Mouse (Mus musculus): ENCODE data around the gene Kxd1. TPM values are rescaled to one million over a fixed set of nuclear protein-coding genes. Genes with fewer than 3 reads are reported as not detected.
A peak's percentile ranks its signal among the peaks of the same experiment; 100 is the strongest.

The Kxd1 gene
- total and polyA plus RNA-seq, 2 experiments, result 36.7 to 72.3 TPM

DNA sequence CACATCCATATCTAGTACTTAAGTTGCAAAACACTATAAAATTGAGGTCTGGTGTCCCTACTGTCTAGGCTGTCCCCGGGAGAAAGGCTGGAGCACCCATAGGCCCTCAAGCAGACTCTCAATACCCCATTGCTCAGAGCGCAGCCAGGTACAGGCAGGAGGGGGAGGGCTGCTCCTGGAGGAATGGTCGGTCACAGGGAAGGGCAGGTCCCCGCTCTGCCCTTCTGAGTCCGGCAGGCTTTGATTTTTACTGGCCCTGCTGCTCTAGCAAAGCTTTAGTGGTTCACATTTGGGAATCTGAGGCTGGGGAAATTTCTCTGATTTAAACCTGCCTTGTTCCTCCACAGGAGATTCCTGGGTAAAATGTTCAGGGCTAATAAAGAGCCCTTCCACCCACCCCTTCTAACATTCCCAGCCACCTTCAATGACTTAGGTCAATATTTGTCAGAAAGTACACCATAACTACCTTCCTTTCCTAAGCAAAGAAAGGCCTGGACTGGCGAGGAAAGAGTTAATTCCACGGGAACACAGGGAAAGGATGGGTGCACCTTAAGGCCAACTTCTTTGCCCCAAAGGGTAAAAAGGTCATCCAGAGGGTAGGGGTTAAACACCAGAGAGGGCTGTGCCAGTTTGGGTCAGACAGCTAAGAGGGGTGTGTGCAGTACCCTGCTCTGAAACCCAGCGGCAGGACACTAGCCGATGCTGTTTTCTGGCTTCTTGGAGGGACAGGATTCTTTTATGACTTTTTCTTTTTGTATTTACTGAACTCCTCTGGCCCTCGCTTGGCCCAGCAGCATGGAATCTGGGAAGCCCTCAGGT is 37.5 kb downstream of the Kxd1 start:
- Histone ChIP-seq H3K4me1 (ENCODE audit: control insufficient read depth, insufficient read depth, low read length) (peaks cover 3% of the 10 kb centered on the region), H3K9ac (ENCODE audit: low read depth, low read length) (no peak overlapping the region), H3K4me3 (ENCODE audit: insufficient read depth, low read depth, low read length) (no peak overlapping the region), H3K36me3 (ENCODE audit: control insufficient read depth, insufficient read depth, low read length) (no peaks in the 10 kb centered on the region), H3K27ac (replicated peaks; ENCODE audit: insufficient read depth, low read depth, low read length) (no peak overlapping the region), H3K79me2 (ENCODE audit: control insufficient read depth, insufficient read depth, low read length) (no peaks in the 10 kb centered on the region), H3K27me3 (ENCODE audit: control insufficient read depth, insufficient read depth, low read length) (peaks cover 42% of the 10 kb centered on the region)
- DNase-seq (ENCODE audit: extremely low read depth, low read depth, low spot score), result no peak
- 28% methylated on average over 10 of the region's 10 CpGs for WGBS
- TF ChIP-seq CTCF (IDR thresholded peaks at IDR 0.05; ENCODE audit: low read depth, low read length) (no peak), POLR2A (IDR thresholded peaks at IDR 0.05; ENCODE audit: extremely low read depth, insufficient read depth, low read length) (no peak)

DNA sequence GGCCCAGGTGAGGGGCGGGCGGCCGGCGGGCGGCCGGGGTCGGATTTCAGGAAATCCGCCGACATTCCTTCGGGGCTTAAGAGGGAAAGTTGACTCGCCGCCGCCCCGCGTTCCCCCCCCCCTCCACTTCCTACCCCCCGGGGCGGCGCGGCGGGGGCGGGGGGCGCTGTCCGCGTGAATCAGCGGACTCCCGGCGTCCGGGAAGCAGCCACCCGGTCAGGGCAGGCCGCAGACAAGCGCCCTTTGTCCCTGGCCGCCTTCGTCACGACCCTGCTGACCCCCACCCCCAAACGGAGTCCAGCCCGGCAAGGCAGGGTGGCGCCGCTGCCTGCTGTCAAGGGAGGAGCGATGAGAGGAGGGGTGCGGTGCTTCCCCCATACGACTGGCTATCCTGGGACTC is 38.2 kb downstream of the Kxd1 start:
- Histone ChIP-seq H3K4me3 (ENCODE audit: insufficient read depth, low read depth, low read length) (no peak overlapping the region; the same call in 1 of the 2 replicates), H3K27me3 (ENCODE audit: control insufficient read depth, insufficient read depth, low read length) (peaks cover 41% of the 10 kb centered on the region), H3K79me2 (ENCODE audit: control insufficient read depth, insufficient read depth, low read length) (no peaks in the 10 kb centered on the region), H3K4me1 (ENCODE audit: control insufficient read depth, insufficient read depth, low read length) (peaks cover 3% of the 10 kb centered on the region), H3K27ac (replicated peaks; ENCODE audit: insufficient read depth, low read depth, low read length) (no peak overlapping the region), H3K36me3 (ENCODE audit: control insufficient read depth, insufficient read depth, low read length) (no peaks in the 10 kb centered on the region), H3K9ac (ENCODE audit: low read depth, low read length) (no peak overlapping the region)
- no peak for DNase-seq (ENCODE audit: extremely low read depth, low read depth, low spot score)
- WGBS, result 5% methylated on average over 36 of the region's 41 CpGs
- TF ChIP-seq CTCF (IDR thresholded peaks at IDR 0.05; ENCODE audit: low read depth, low read length) (no peak), POLR2A (IDR thresholded peaks at IDR 0.05; ENCODE audit: extremely low read depth, insufficient read depth, low read length) (no peak)

DNA sequence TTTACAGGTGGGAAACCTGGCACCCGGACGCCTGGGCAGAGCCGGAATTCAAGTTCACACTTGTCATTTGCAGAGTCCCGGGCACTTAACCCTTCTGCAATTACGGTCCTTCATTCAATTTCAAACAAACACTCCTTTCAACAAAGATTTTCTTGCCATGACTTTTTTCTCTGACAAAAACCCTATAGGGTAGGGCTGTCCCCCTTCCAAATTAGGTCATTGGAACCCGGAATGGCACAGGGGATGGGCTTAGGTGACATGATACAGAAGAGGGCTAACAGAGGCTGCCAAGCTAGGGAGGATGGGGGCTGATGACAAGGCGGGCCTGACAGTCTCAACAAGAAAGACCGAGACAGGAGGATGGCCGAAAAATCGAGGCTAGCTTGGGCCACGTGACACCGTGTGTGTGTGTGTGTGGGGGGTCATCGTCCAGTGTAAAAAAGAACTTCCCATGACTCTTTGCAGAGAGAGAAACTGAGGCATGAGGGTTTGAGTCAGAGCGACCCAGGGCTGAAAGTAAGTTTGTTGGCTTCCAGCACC is 38.8 kb downstream of the Kxd1 start:
- WGBS, result 10% methylated on average over 14 of the region's 14 CpGs
- TF ChIP-seq POLR2A (IDR thresholded peaks at IDR 0.05; ENCODE audit: extremely low read depth, insufficient read depth, low read length), result no peak
- Histone ChIP-seq H3K27ac (replicated peaks; ENCODE audit: insufficient read depth, low read depth, low read length) (no peak overlapping the region), H3K27me3 (ENCODE audit: control insufficient read depth, insufficient read depth, low read length) (peaks cover 35% of the 10 kb centered on the region), H3K79me2 (ENCODE audit: control insufficient read depth, insufficient read depth, low read length) (no peaks in the 10 kb centered on the region), H3K4me3 (ENCODE audit: insufficient read depth, low read depth, low read length) (no peak overlapping the region), H3K36me3 (ENCODE audit: control insufficient read depth, insufficient read depth, low read length) (no peaks in the 10 kb centered on the region), H3K4me1 (ENCODE audit: control insufficient read depth, insufficient read depth, low read length) (peaks cover 3% of the 10 kb centered on the region), H3K9ac (ENCODE audit: low read depth, low read length) (no peak overlapping the region)
- DNase-seq (ENCODE audit: extremely low read depth, low read depth, low spot score), result no peak

DNA sequence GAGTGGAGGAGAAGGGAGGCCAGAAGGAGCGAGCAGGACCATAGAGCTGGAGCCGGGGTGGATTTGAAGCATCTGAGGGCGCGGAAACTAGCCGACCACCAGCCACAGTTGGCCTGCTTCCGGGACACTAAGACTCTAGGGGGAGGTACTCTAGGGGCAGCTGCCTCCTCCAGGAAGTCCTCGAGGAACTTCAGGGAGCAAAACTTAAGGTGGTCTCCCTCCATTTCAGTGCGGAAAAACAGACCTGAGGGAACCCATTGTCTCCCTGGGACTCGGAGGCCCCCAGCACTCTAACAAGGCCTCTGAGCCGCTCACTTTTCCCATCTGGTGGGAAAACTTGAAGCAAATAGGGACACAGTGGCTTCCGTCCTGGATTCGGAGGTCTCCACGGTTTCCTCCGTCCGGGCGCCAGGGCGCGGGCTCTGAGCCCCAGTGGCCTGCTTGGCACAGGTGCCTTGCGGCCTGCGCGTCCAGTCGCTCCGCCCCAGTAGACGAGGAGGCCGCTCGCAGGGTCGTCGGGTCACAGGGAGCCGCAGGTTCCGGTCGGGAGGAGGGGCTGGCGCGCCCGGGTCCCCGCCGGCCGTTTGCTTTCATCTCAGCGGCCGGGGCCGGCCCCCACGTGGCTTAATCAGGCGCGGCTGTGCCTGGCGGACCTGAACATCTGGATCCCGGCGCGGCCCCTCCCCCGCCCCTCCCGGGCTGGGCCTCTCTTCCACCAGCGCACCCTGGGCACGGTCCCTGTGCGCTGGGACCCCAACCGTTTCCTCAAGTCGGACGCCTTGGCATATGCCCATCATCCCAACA is 39.6 kb downstream of the Kxd1 start:
- H3K36me3 ChIP-seq (ENCODE audit: control insufficient read depth, insufficient read depth, low read length), result no peaks in the 10 kb centered on the region
- H3K4me3 ChIP-seq (ENCODE audit: insufficient read depth, low read depth, low read length), result peak overlapping the region; percentile 8; the same call in 1 of the 2 replicates
- 7% methylated on average over 55 of the region's 55 CpGs for WGBS
- H3K9ac ChIP-seq (ENCODE audit: low read depth, low read length), result peak overlapping the region; percentile 21; the same call in 1 of the 2 replicates
- peak; percentile 39 for DNase-seq (ENCODE audit: extremely low read depth, low read depth, low spot score)
- peaks cover 29% of the 10 kb centered on the region for H3K27me3 ChIP-seq (ENCODE audit: control insufficient read depth, insufficient read depth, low read length)
- no peak overlapping the region for H3K27ac ChIP-seq (replicated peaks; ENCODE audit: insufficient read depth, low read depth, low read length)
- H3K79me2 ChIP-seq (ENCODE audit: control insufficient read depth, insufficient read depth, low read length), result no peaks in the 10 kb centered on the region
- peaks cover 3% of the 10 kb centered on the region for H3K4me1 ChIP-seq (ENCODE audit: control insufficient read depth, insufficient read depth, low read length)
- TF ChIP-seq CTCF (IDR thresholded peaks at IDR 0.05; ENCODE audit: low read depth, low read length) (no peak), POLR2A (IDR thresholded peaks at IDR 0.05; ENCODE audit: extremely low read depth, insufficient read depth, low read length) (no peak)

DNA sequence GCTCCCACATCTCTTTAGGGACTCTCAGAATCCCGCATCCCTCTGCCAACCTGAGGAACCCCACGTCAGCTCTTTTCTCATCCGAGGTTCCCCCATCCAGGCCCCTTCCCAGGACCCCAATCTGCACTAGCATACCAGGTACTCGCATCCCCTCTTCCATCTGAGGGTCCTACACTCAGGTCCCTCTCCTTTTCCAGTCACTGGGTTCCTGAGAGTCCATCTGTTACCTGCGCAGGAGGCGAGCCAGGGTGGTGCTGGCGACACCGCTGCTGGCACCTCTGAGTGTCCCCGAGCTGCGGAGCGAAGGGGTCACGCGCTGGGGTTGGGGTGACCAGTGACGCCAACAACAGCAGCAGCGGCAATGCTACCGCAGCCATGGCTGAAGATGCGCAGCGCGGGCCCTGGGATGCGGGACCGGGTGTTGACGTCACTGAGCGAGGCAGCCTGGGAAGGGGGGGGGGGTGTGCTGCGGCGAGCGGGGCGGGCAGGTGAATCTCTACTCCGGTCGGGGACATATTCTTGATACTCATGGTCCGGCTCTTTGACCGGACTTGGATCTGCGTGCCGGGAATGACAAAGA is 40.7 kb downstream of the Kxd1 start, which contains the start of gene Tmem59l:
TSS of gene Tmem59l (minus strand) at position 418 of the 580 bp plus-strand sequence.
- Histone ChIP-seq H3K4me3 (ENCODE audit: insufficient read depth, low read depth, low read length) (peak within 1 kb of the TSS; percentile 8; the same call in 1 of the 2 replicates), H3K27me3 (ENCODE audit: control insufficient read depth, insufficient read depth, low read length) (peaks cover 22% of the 10 kb centered on the region), H3K27ac (replicated peaks; ENCODE audit: insufficient read depth, low read depth, low read length) (no peak within 1 kb of the TSS), H3K4me1 (ENCODE audit: control insufficient read depth, insufficient read depth, low read length) (peaks cover 3% of the 10 kb centered on the region), H3K36me3 (ENCODE audit: control insufficient read depth, insufficient read depth, low read length) (no peaks in the 10 kb centered on the region), H3K9ac (ENCODE audit: low read depth, low read length) (no peak within 1 kb of the TSS), H3K79me2 (ENCODE audit: control insufficient read depth, insufficient read depth, low read length) (no peaks in the 10 kb centered on the region)
- no peak for TF ChIP-seq CTCF (IDR thresholded peaks at IDR 0.05; ENCODE audit: low read depth, low read length)
- TF ChIP-seq POLR2A (IDR thresholded peaks at IDR 0.05; ENCODE audit: extremely low read depth, insufficient read depth, low read length), result no peak
- DNase-seq (ENCODE audit: extremely low read depth, low read depth, low spot score), result no peak
- 21% methylated on average over 33 of the region's 33 CpGs for WGBS
